Mouse (Mus musculus): ENCODE data around the gene Bbs9. TPM values are rescaled to one million over a fixed set of nuclear protein-coding genes. Genes with fewer than 3 reads are reported as not detected.

Gene Bbs9
- total and polyA plus RNA-seq, 3 experiments = 6.3 to 12.4 (median 11.9) TPM

GRCm38 (mm10) chr9:22486211-22486610 lies 10.7 kb downstream of the Bbs9 start:
- intact Hi-C loops (cut with DNase I) = no loop called here
- no peaks in the 10 kb centered on the region for H3K79me2 ChIP-seq (replicated peaks; ENCODE audit: control insufficient read depth, insufficient read depth, low read length)
- H3K27me3 ChIP-seq (ENCODE audit: control insufficient read depth, insufficient read depth, low read length) = no peaks in the 10 kb centered on the region
- DNase-seq = no peak
- no peak overlapping the region for H3K9ac ChIP-seq (ENCODE audit: low read depth, low read length)
- no peaks in the 10 kb centered on the region for H3K4me1 ChIP-seq (ENCODE audit: control insufficient read depth, insufficient read depth, low read length)
- TF ChIP-seq POLR2A (IDR thresholded peaks at IDR 0.05; ENCODE audit: insufficient read depth, low read depth, low read length) = no peak
- no peak for TF ChIP-seq EP300 (IDR thresholded peaks at IDR 0.05; ENCODE audit: insufficient read depth, low read depth, low read length)
- TF ChIP-seq CTCF (IDR thresholded peaks at IDR 0.05) = no peak
- H3K4me3 ChIP-seq = no peak overlapping the region
- no peak overlapping the region for H3K27ac ChIP-seq
- WGBS = 91% methylated on average over 7 of the region's 7 CpGs
- H3K36me3 ChIP-seq (ENCODE audit: control insufficient read depth, insufficient read depth, low read length) = no peaks in the 10 kb centered on the region

- no peak for DNase-seq
- Histone ChIP-seq H3K36me3 (ENCODE audit: control insufficient read depth, insufficient read depth, low read length) (no peaks in the 10 kb centered on the region), H3K9ac (ENCODE audit: low read depth, low read length) (no peak overlapping the region), H3K4me3 (no peak overlapping the region), H3K79me2 (replicated peaks; ENCODE audit: control insufficient read depth, insufficient read depth, low read length) (no peaks in the 10 kb centered on the region), H3K4me1 (ENCODE audit: control insufficient read depth, insufficient read depth, low read length) (no peaks in the 10 kb centered on the region), H3K27ac (no peak overlapping the region), H3K27me3 (ENCODE audit: control insufficient read depth, insufficient read depth, low read length) (no peaks in the 10 kb centered on the region)
- intact Hi-C loops (cut with DNase I) = no loop called here
- WGBS = 60% methylated on average over 9 of the region's 9 CpGs
- TF ChIP-seq EP300 (IDR thresholded peaks at IDR 0.05; ENCODE audit: insufficient read depth, low read depth, low read length) (no peak), CTCF (IDR thresholded peaks at IDR 0.05) (no peak), POLR2A (IDR thresholded peaks at IDR 0.05; ENCODE audit: insufficient read depth, low read depth, low read length) (no peak)
These were observed 13.4 kb downstream of the Bbs9 start for GRCm38 (mm10) chr9:22488963-22489362.

DNA sequence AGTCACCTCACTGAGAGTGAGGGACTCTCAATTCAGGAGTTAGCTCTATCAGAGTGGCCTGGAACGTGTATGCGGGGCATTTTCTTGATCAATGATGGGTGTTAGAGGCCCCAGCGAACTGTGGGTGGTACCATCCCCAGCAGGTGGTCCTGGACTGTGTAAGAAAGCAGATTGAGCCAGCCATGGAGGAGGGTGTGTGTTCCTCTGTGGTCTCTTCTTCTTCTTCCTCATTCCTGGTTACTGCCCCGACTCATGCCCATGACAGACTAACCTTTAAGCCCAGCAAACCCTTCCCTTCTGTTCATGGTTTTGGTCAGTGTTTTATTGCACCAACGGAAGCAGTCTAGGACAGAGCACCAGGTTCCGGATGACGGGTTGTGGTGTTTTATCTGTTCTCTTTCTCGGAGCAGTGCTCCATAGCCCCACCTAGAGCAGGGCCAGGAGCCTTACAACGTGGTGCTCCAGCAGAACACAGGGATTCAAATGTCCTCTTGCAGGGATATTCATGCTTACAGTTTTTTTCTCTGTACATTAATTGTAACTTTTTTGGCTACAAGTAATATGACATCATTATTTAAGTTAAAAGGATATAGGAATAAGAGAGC lies 18.8 kb downstream of the Bbs9 start:
- intact Hi-C loops (cut with DNase I) = no loop called here
- WGBS = 82% methylated on average over 9 of the region's 9 CpGs
- DNase-seq = no peak
- TF ChIP-seq CTCF (IDR thresholded peaks at IDR 0.05) = 0 out of 2 replicates have a peak, but pooled peaks have one; percentile 10
- TF ChIP-seq EP300 (IDR thresholded peaks at IDR 0.05; ENCODE audit: insufficient read depth, low read depth, low read length) = no peak
- Histone ChIP-seq H3K4me1 (ENCODE audit: control insufficient read depth, insufficient read depth, low read length) (no peaks in the 10 kb centered on the region), H3K9ac (ENCODE audit: low read depth, low read length) (no peak overlapping the region), H3K27me3 (ENCODE audit: control insufficient read depth, insufficient read depth, low read length) (no peaks in the 10 kb centered on the region), H3K36me3 (ENCODE audit: control insufficient read depth, insufficient read depth, low read length) (no peaks in the 10 kb centered on the region), H3K27ac (no peak overlapping the region), H3K4me3 (no peak overlapping the region), H3K79me2 (replicated peaks; ENCODE audit: control insufficient read depth, insufficient read depth, low read length) (no peaks in the 10 kb centered on the region)

DNA sequence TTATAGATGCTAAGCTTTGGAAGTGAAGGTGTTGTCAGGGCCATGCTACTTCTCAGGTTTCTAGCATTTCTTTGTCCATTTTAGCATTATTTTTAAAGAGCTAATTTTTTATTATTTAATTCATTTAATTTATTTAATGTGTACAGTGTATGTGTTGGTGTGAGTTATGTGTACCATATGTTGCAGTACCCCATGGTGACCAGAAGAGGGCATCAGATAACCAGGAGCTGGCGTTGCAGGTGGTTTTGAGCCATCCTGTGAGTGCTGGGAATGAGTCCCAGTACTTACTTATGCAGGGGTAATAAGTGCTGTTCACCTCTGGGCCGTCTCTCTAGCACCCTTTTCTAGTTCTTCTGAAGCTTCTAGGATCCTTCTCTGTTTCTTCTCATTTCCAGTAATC lies 19.6 kb downstream of the Bbs9 start:
- TF ChIP-seq CTCF (IDR thresholded peaks at IDR 0.05) = peak; percentile 47
- no peak for TF ChIP-seq EP300 (IDR thresholded peaks at IDR 0.05; ENCODE audit: insufficient read depth, low read depth, low read length)
- Histone ChIP-seq H3K79me2 (replicated peaks; ENCODE audit: control insufficient read depth, insufficient read depth, low read length) (no peaks in the 10 kb centered on the region), H3K4me1 (ENCODE audit: control insufficient read depth, insufficient read depth, low read length) (no peaks in the 10 kb centered on the region), H3K27me3 (ENCODE audit: control insufficient read depth, insufficient read depth, low read length) (no peaks in the 10 kb centered on the region), H3K9ac (ENCODE audit: low read depth, low read length) (no peak overlapping the region), H3K27ac (no peak overlapping the region), H3K36me3 (ENCODE audit: control insufficient read depth, insufficient read depth, low read length) (no peaks in the 10 kb centered on the region), H3K4me3 (no peak overlapping the region)
- intact Hi-C loops (cut with DNase I) = no loop called here
- whole genome bisulfite sequencing = 93% methylated on average over 2 of the region's 2 CpGs
- no peak for DNase-seq

GRCm38 (mm10) chr9:22497021-22497767 lies 21.7 kb downstream of the Bbs9 start:
- Histone ChIP-seq H3K4me3 (no peak overlapping the region), H3K27me3 (ENCODE audit: control insufficient read depth, insufficient read depth, low read length) (no peaks in the 10 kb centered on the region), H3K79me2 (replicated peaks; ENCODE audit: control insufficient read depth, insufficient read depth, low read length) (no peaks in the 10 kb centered on the region), H3K4me1 (ENCODE audit: control insufficient read depth, insufficient read depth, low read length) (no peaks in the 10 kb centered on the region), H3K27ac (no peak overlapping the region), H3K9ac (ENCODE audit: low read depth, low read length) (no peak overlapping the region), H3K36me3 (ENCODE audit: control insufficient read depth, insufficient read depth, low read length) (no peaks in the 10 kb centered on the region)
- DNase-seq = no peak
- TF ChIP-seq EP300 (IDR thresholded peaks at IDR 0.05; ENCODE audit: insufficient read depth, low read depth, low read length) (no peak), CTCF (IDR thresholded peaks at IDR 0.05) (no peak), POLR2A (IDR thresholded peaks at IDR 0.05; ENCODE audit: insufficient read depth, low read depth, low read length) (no peak)
- intact Hi-C loops (cut with DNase I) = no loop called here
- whole genome bisulfite sequencing = 74% methylated on average over 6 of the region's 6 CpGs

GRCm38 (mm10) chr9:22502972-22503371 lies 27.5 kb downstream of the Bbs9 start:
- Histone ChIP-seq H3K36me3 (ENCODE audit: control insufficient read depth, insufficient read depth, low read length) (no peaks in the 10 kb centered on the region), H3K27me3 (ENCODE audit: control insufficient read depth, insufficient read depth, low read length) (no peaks in the 10 kb centered on the region), H3K79me2 (replicated peaks; ENCODE audit: control insufficient read depth, insufficient read depth, low read length) (no peaks in the 10 kb centered on the region), H3K4me1 (ENCODE audit: control insufficient read depth, insufficient read depth, low read length) (no peaks in the 10 kb centered on the region), H3K27ac (no peak overlapping the region), H3K4me3 (no peak overlapping the region), H3K9ac (ENCODE audit: low read depth, low read length) (no peak overlapping the region)
- intact Hi-C loops (cut with DNase I) = no loop called here
- WGBS = 80% methylated on average over 2 of the region's 2 CpGs
- TF ChIP-seq POLR2A (IDR thresholded peaks at IDR 0.05; ENCODE audit: insufficient read depth, low read depth, low read length) (no peak), CTCF (IDR thresholded peaks at IDR 0.05) (no peak)
- no peak for DNase-seq

Data from heart, adult 2 months (tissue).